Comparison of ENCODE assay signal across 8 mouse cellular contexts in genomic region chr7:27384731-27385130, GRCm38 (mm10). TPM values are rescaled to one million over a fixed set of nuclear protein-coding genes. Genes with fewer than 3 reads are reported as not detected.
DNase-seq lines count a peak whose midpoint lies in the region; ATAC-seq lines count a peak whose summit lies in the region.
"Had no signal": no experiment of that assay in that cellular context is flagged by ENCODE, and none has a peak within 500 bp of the region (broad histone marks: within the 10 kb centered on the region; RNA-seq: fewer than 3 reads in every experiment).

No protein-coding gene starts in this region.

- WGBS in midbrain, embryonic 11.5 days: 34% methylated on average over 4 of the region's 4 CpGs
- 30% methylated on average over 4 of the region's 4 CpGs for WGBS in midbrain, embryonic 15.5 days
- WGBS in kidney, embryonic 15.5 days: 37% methylated on average over 4 of the region's 4 CpGs
- WGBS in stomach, embryonic 16.5 days: 33% methylated on average over 4 of the region's 4 CpGs

- no peaks in the 10 kb centered on the region for H3K4me1 ChIP-seq in midbrain, embryonic 11.5 days (ENCODE audit: control insufficient read depth, insufficient read depth, low read length)
- no peaks in the 10 kb centered on the region for H3K4me1 ChIP-seq in midbrain, embryonic 15.5 days
- H3K4me1 ChIP-seq in kidney, embryonic 15.5 days: peaks cover 4% of the 10 kb centered on the region; the same call in 1 of the 2 replicates
- H3K4me1 ChIP-seq in stomach, embryonic 16.5 days (ENCODE audit: control insufficient read depth, insufficient read depth, low read length): peaks cover 5% of the 10 kb centered on the region; the same call in 1 of the 2 replicates
- H3K4me1 ChIP-seq: heart, embryonic 15.5 days had no signal

- H3K4me3 ChIP-seq in midbrain, embryonic 11.5 days (ENCODE audit: low read depth, low read length): no peak overlapping the region
- H3K4me3 ChIP-seq in midbrain, embryonic 15.5 days: no peak overlapping the region
- H3K4me3 ChIP-seq in kidney, embryonic 15.5 days (replicated peaks): no peak overlapping the region
- H3K4me3 ChIP-seq in stomach, embryonic 16.5 days (replicated peaks; ENCODE audit: low read length): no peak overlapping the region
- H3K4me3 ChIP-seq: heart, embryonic 15.5 days had no signal

- no peak overlapping the region for H3K4me2 ChIP-seq in midbrain, embryonic 11.5 days
- no peak overlapping the region for H3K4me2 ChIP-seq in midbrain, embryonic 15.5 days
- H3K4me2 ChIP-seq in kidney, embryonic 15.5 days: no peak overlapping the region
- H3K4me2 ChIP-seq in stomach, embryonic 16.5 days (ENCODE audit: low read depth, low read length): no peak overlapping the region
- H3K4me2 ChIP-seq: heart, embryonic 15.5 days had no signal

- H3K9ac ChIP-seq in midbrain, embryonic 11.5 days (ENCODE audit: low read length): no peak overlapping the region
- H3K9ac ChIP-seq in midbrain, embryonic 15.5 days: no peak overlapping the region
- no peak overlapping the region for H3K9ac ChIP-seq in kidney, embryonic 15.5 days
- no peak overlapping the region for H3K9ac ChIP-seq in stomach, embryonic 16.5 days (ENCODE audit: low read length)
- H3K9ac ChIP-seq: heart, embryonic 15.5 days had no signal

- no peak overlapping the region for H3K27ac ChIP-seq in midbrain, embryonic 11.5 days (ENCODE audit: low read depth, low read length)
- no peak overlapping the region for H3K27ac ChIP-seq in midbrain, embryonic 15.5 days
- no peak overlapping the region for H3K27ac ChIP-seq in kidney, embryonic 15.5 days
- no peak overlapping the region for H3K27ac ChIP-seq in stomach, embryonic 16.5 days (ENCODE audit: low read length)
- H3K27ac ChIP-seq: heart, embryonic 15.5 days had no signal

- DNase-seq in midbrain, embryonic 11.5 days (ENCODE audit: low spot score, missing footprints): peak; percentile 95
- peak; percentile 66 for DNase-seq in NIH3T3 (ENCODE audit: low read depth)
- peak; percentile 78 for DNase-seq in lung, postnatal 10 days

- H3K9me3 ChIP-seq in midbrain, embryonic 11.5 days (ENCODE audit: control insufficient read depth, low read length): no peaks in the 10 kb centered on the region
- H3K9me3 ChIP-seq in midbrain, embryonic 15.5 days: no peaks in the 10 kb centered on the region
- H3K9me3 ChIP-seq in kidney, embryonic 15.5 days (replicated peaks): no peaks in the 10 kb centered on the region
- H3K9me3 ChIP-seq in stomach, embryonic 16.5 days (replicated peaks; ENCODE audit: control insufficient read depth, low read length): no peaks in the 10 kb centered on the region
- H3K9me3 ChIP-seq: heart, embryonic 15.5 days had no signal

- no peaks in the 10 kb centered on the region for H3K36me3 ChIP-seq in midbrain, embryonic 11.5 days (ENCODE audit: control insufficient read depth, insufficient read depth, low read length)
- H3K36me3 ChIP-seq in midbrain, embryonic 15.5 days (replicated peaks): no peaks in the 10 kb centered on the region
- H3K36me3 ChIP-seq in kidney, embryonic 15.5 days: no peaks in the 10 kb centered on the region
- H3K36me3 ChIP-seq in stomach, embryonic 16.5 days (ENCODE audit: control insufficient read depth, insufficient read depth, low read length): no peaks in the 10 kb centered on the region
- H3K36me3 ChIP-seq: heart, embryonic 15.5 days had no signal

- peak; percentile 67 for ATAC-seq in midbrain, embryonic 11.5 days (ENCODE audit: low FRiP score)
- ATAC-seq in midbrain, embryonic 15.5 days (replicated peaks): no peak
- ATAC-seq in common myeloid progenitor, adult 5-6 weeks (replicated peaks; ENCODE audit: low read depth, poor library complexity, severe bottlenecking): peak; percentile 73; the same call in 1 of the 2 replicates
- 0 out of 2 replicates have a peak, but pooled peaks have one; percentile 67 for ATAC-seq in kidney, embryonic 15.5 days (replicated peaks; ENCODE audit: low FRiP score)
- ATAC-seq in stomach, embryonic 16.5 days (ENCODE audit: insufficient read depth, low FRiP score): peak; percentile 78; the same call in 1 of the 2 replicates

- H3K27me3 ChIP-seq in midbrain, embryonic 11.5 days (ENCODE audit: control insufficient read depth, insufficient read depth, low read length): no peaks in the 10 kb centered on the region
- H3K27me3 ChIP-seq in midbrain, embryonic 15.5 days (replicated peaks): no peaks in the 10 kb centered on the region
- peaks cover 24% of the 10 kb centered on the region; the same call in 1 of the 2 replicates for H3K27me3 ChIP-seq in kidney, embryonic 15.5 days
- H3K27me3 ChIP-seq in stomach, embryonic 16.5 days (ENCODE audit: control insufficient read depth, insufficient read depth, low read length): no peaks in the 10 kb centered on the region

RNA-seq across cellular contexts. Expression of gene Gm20479, which starts 27.5 kb away (rescaled TPM):
- not detected in 2 replicates for polyA plus RNA-seq in midbrain, embryonic 11.5 days (2014; fragmentation: Nextera tagmentation; extraction: Ambion mirVana)
- polyA plus RNA-seq in midbrain, embryonic 15.5 days (2015; fragmentation: Nextera tagmentation; extraction: Ambion mirVana): not detected in 2 replicates
- 2.2 TPM in 1 of 2 replicates, not detected in the other for total RNA-seq in common myeloid progenitor, adult 5-6 weeks (2017)
- 1.9 TPM in 1 of 2 replicates, not detected in the other for polyA plus RNA-seq in kidney, embryonic 15.5 days (2015; fragmentation: Nextera tagmentation; extraction: Ambion mirVana)
- polyA plus RNA-seq in stomach, embryonic 16.5 days (2015; fragmentation: Nextera tagmentation; extraction: Ambion mirVana): 3.0 TPM in 1 of 2 replicates, not detected in the other
- polyA plus RNA-seq: heart, embryonic 15.5 days had no signal

RNA-seq across cellular contexts. Expression of gene Shkbp1, which starts 28.9 kb away (rescaled TPM):
- polyA plus RNA-seq in midbrain, embryonic 11.5 days (2014; fragmentation: Nextera tagmentation; extraction: Ambion mirVana): 45.9 and 50.7 TPM in 2 replicates
- polyA plus RNA-seq in midbrain, embryonic 15.5 days (2015; fragmentation: Nextera tagmentation; extraction: Ambion mirVana): 63.9 and 64.7 TPM in 2 replicates
- 18.4 and 25.8 TPM in 2 replicates for total RNA-seq in common myeloid progenitor, adult 5-6 weeks (2017)
- polyA plus RNA-seq in kidney, embryonic 15.5 days (2015; fragmentation: Nextera tagmentation; extraction: Ambion mirVana): 43.6 and 53.1 TPM in 2 replicates
- polyA plus RNA-seq in stomach, embryonic 16.5 days (2015; fragmentation: Nextera tagmentation; extraction: Ambion mirVana): 41.0 and 41.7 TPM in 2 replicates

RNA-seq across cellular contexts. Expression of gene Ltbp4, which starts 47.2 kb away (rescaled TPM):
- polyA plus RNA-seq in midbrain, embryonic 11.5 days (2014; fragmentation: Nextera tagmentation; extraction: Ambion mirVana): 2.9 and 5.8 TPM in 2 replicates
- polyA plus RNA-seq in midbrain, embryonic 15.5 days (2015; fragmentation: Nextera tagmentation; extraction: Ambion mirVana): 13.4 and 15.7 TPM in 2 replicates
- 0.44 TPM in 1 of 2 replicates, not detected in the other for total RNA-seq in common myeloid progenitor, adult 5-6 weeks (2017)
- polyA plus RNA-seq in kidney, embryonic 15.5 days (2015; fragmentation: Nextera tagmentation; extraction: Ambion mirVana): 31.0 and 41.7 TPM in 2 replicates
- 170 and 202 TPM in 2 replicates for polyA plus RNA-seq in stomach, embryonic 16.5 days (2015; fragmentation: Nextera tagmentation; extraction: Ambion mirVana)
